ENCODE assay signal across 23 mouse cellular contexts in genomic region chr19:53188724-53189220, GRCm38 (mm10). TPM values are rescaled to one million over a fixed set of nuclear protein-coding genes. Genes with fewer than 3 reads are reported as not detected.
DNase-seq lines count a peak whose midpoint lies in the region; ATAC-seq and TF ChIP-seq lines count a peak whose summit lies in the region.
"Had no signal": no experiment of that assay in that cellular context is flagged by ENCODE, and none has a peak within 500 bp of the region (broad histone marks: within the 10 kb centered on the region; RNA-seq: fewer than 3 reads in every experiment).

No protein-coding gene starts in this region.

- TF ChIP-seq EP300 in heart, adult 2 months (IDR thresholded peaks at IDR 0.05; ENCODE audit: insufficient read depth, low read depth, low read length): no peak

- no peak for ATAC-seq in liver, embryonic 11.5 days (replicated peaks; ENCODE audit: low FRiP score)
- ATAC-seq: intestine, embryonic 15.5 days; midbrain, embryonic 16.5 days; Patski had no signal

- WGBS in heart, adult 2 months: 80% methylated on average over 5 of the region's 5 CpGs
- 65% methylated on average over 5 of the region's 5 CpGs for WGBS in liver, embryonic 11.5 days

- no peaks in the 10 kb centered on the region for H3K9me3 ChIP-seq in liver, embryonic 11.5 days (ENCODE audit: control insufficient read depth, low read length)
- H3K9me3 ChIP-seq: forebrain, embryonic 12.5 days; intestine, embryonic 15.5 days had no signal

- TF ChIP-seq CTCF in heart, adult 2 months (IDR thresholded peaks at IDR 0.05): no peak

- no peak overlapping the region for H3K27ac ChIP-seq in heart, adult 2 months
- no peak overlapping the region for H3K27ac ChIP-seq in liver, embryonic 11.5 days (ENCODE audit: low read depth, low read length)
- H3K27ac ChIP-seq: forebrain, embryonic 12.5 days; hindbrain, embryonic 14.5 days; intestine, embryonic 15.5 days; left cerebral cortex, adult 2 months had no signal

- intact Hi-C loops in heart, adult 2 months (cut with DNase I): no loop called here

- no peak overlapping the region for H3K4me2 ChIP-seq in liver, embryonic 11.5 days
- H3K4me2 ChIP-seq: forebrain, embryonic 12.5 days; hindbrain, embryonic 14.5 days; intestine, embryonic 15.5 days had no signal

- no peaks in the 10 kb centered on the region for H3K27me3 ChIP-seq in heart, adult 2 months (ENCODE audit: control insufficient read depth, insufficient read depth, low read length)
- H3K27me3 ChIP-seq in liver, embryonic 11.5 days (replicated peaks; ENCODE audit: control insufficient read depth, insufficient read depth, low read length): no peaks in the 10 kb centered on the region
- H3K27me3 ChIP-seq: forebrain, embryonic 12.5 days; intestine, embryonic 15.5 days; Patski had no signal

- H3K4me1 ChIP-seq in heart, adult 2 months (ENCODE audit: control insufficient read depth, insufficient read depth, low read length): peaks cover 25% of the 10 kb centered on the region
- peaks cover 77% of the 10 kb centered on the region for H3K4me1 ChIP-seq in liver, embryonic 11.5 days (replicated peaks; ENCODE audit: control insufficient read depth, insufficient read depth, low read length)

- H3K36me3 ChIP-seq in heart, adult 2 months (ENCODE audit: control insufficient read depth, insufficient read depth, low read length): peaks cover 39% of the 10 kb centered on the region
- no peaks in the 10 kb centered on the region for H3K36me3 ChIP-seq in liver, embryonic 11.5 days (ENCODE audit: control insufficient read depth, insufficient read depth, low read length)
- H3K36me3 ChIP-seq: forebrain, embryonic 12.5 days; intestine, embryonic 15.5 days had no signal

- H3K9ac ChIP-seq in heart, adult 2 months (ENCODE audit: low read depth, low read length): no peak overlapping the region
- H3K9ac ChIP-seq in liver, embryonic 11.5 days (ENCODE audit: low read depth, low read length): no peak overlapping the region
- H3K9ac ChIP-seq: forebrain, embryonic 12.5 days; hindbrain, embryonic 14.5 days; intestine, embryonic 15.5 days had no signal

- TF ChIP-seq POLR2A in heart, adult 2 months (IDR thresholded peaks at IDR 0.05; ENCODE audit: insufficient read depth, low read depth, low read length): no peak

- no peak overlapping the region for H3K4me3 ChIP-seq in heart, adult 2 months
- H3K4me3 ChIP-seq in liver, embryonic 11.5 days (ENCODE audit: low read depth, low read length): no peak overlapping the region
- H3K4me3 ChIP-seq: forebrain, embryonic 12.5 days; intestine, embryonic 15.5 days; left cerebral cortex, adult 2 months had no signal

- H3K79me2 ChIP-seq in heart, adult 2 months (replicated peaks; ENCODE audit: control insufficient read depth, insufficient read depth, low read length): peaks cover 2% of the 10 kb centered on the region

- DNase-seq in heart, adult 11 months: peak; percentile 86
- no peak for DNase-seq in heart, adult 2 months
- DNase-seq in liver: peak; percentile 52
- DNase-seq in liver, embryonic 11.5 days (ENCODE audit: low spot score): no peak
- DNase-seq in induced T-regulatory cell, adult 2 months (ENCODE audit: low read depth): peak; percentile 59
- peak; percentile 51 for DNase-seq in naive thymus-derived CD4-positive, alpha-beta T cell, adult 2 months (ENCODE audit: low read depth)
- no peak for DNase-seq in right cerebral cortex, postnatal 36 days (ENCODE audit: low spot score in 2 of 2)
- DNase-seq: adrenal gland, adult 8-10 months; cerebellum, adult 9-11 months; gastrocnemius, postnatal 14 days; kidney, adult 9 months; kidney, postnatal 25 days; layer of hippocampus, adult 9-11 months; left cerebral cortex, postnatal 4 days; lung, postnatal 14 days; right cerebral cortex, postnatal 25 days; thymus, postnatal 36 days had no signal

RNA-seq across cellular contexts. Expression of gene Add3, which starts 48.5 kb away (rescaled TPM):
- 10 to 100 TPM; 38.9 to 50.5 TPM for total RNA-seq in heart, adult 2 months (2021)
- 25.2 and 44.5 TPM in 2 replicates for polyA plus RNA-seq in heart, adult 2 months (2012; rRNA removed)
- polyA plus RNA-seq in liver, embryonic 11.5 days (2014; fragmentation: Nextera tagmentation; extraction: Ambion mirVana): 65.0 and 69.0 TPM in 2 replicates

Comparison
In these comparisons a context has a peak if more than half of its experiments do, and no peak if none do; other contexts are left out.
1. DNase-seq: peak in heart, adult 11 months (single experiment), liver (single experiment), induced T-regulatory cell, adult 2 months (single experiment) and naive thymus-derived CD4-positive, alpha-beta T cell, adult 2 months (single experiment); none in heart, adult 2 months (0 of 2), liver, embryonic 11.5 days (single experiment) and right cerebral cortex, postnatal 36 days (0 of 2).